Mouse (Mus musculus) layer of hippocampus, adult 11-12 months (tissue): Measurements from ENCODE around the gene Ush1c.
"Not testable (repeated sequence)": the region's sequence is repeated elsewhere in the genome, so short reads cannot be mapped to it uniquely, and the experiment has no call there.

Experiments
- DNase-seq: peaks from one replicate; pipeline ENCODE4 v3.0.0; 2022; ENCODE audit warnings: low spot score

Gene Ush1c

GRCm38 (mm10) chr7:46204775-46205174 is 33.5 kb downstream of the Ush1c start:
- DNase-seq = no peak

GRCm38 (mm10) chr7:46204046-46204471 is 34.2 kb downstream of the Ush1c start:
- peak; percentile 62 for DNase-seq

GRCm38 (mm10) chr7:46201649-46202048 is 36.7 kb downstream of the Ush1c start:
- DNase-seq = no peak

GRCm38 (mm10) chr7:46200021-46200420 is 38.3 kb downstream of the Ush1c start:
- no peak for DNase-seq

- DNase-seq = no peak
These were observed 42.9 kb downstream of the Ush1c start for GRCm38 (mm10) chr7:46195356-46195755.

- no peak for DNase-seq
These were observed 54.1 kb downstream of the Ush1c start for GRCm38 (mm10) chr7:46184232-46184631.

- peak; percentile 66 for DNase-seq
These were observed 56.7 kb downstream of the Ush1c start for GRCm38 (mm10) chr7:46181590-46181989.

GRCm38 (mm10) chr7:46179431-46180275 is 58.6 kb downstream of the Ush1c start, which contains the start of gene Abcc8:
Abcc8 (minus strand) TSS chr7:46180033.
- peak; percentile 45 for DNase-seq

- DNase-seq = not testable (repeated sequence)
These were observed 69.3 kb downstream of the Ush1c start for GRCm38 (mm10) chr7:46168980-46169379.

GRCm38 (mm10) chr7:46168402-46168801 is 69.9 kb downstream of the Ush1c start:
- DNase-seq = no peak

- no peak for DNase-seq
These were observed 70.4 kb downstream of the Ush1c start for GRCm38 (mm10) chr7:46167901-46168300.

- DNase-seq = no peak
These were observed 72.4 kb downstream of the Ush1c start for GRCm38 (mm10) chr7:46165876-46166275.

- peak; percentile 36 for DNase-seq
These were observed 75.6 kb downstream of the Ush1c start for GRCm38 (mm10) chr7:46162731-46163130.

GRCm38 (mm10) chr7:46162132-46162727 is 76.1 kb downstream of the Ush1c start:
- no peak for DNase-seq

GRCm38 (mm10) chr7:46161615-46162014 is 76.7 kb downstream of the Ush1c start:
- DNase-seq = no peak

GRCm38 (mm10) chr7:46157746-46158145 is 80.6 kb downstream of the Ush1c start:
- no peak for DNase-seq

GRCm38 (mm10) chr7:46154498-46155488 is 83.5 kb downstream of the Ush1c start:
- no peak for DNase-seq

- DNase-seq = no peak
These were observed 85.4 kb downstream of the Ush1c start for GRCm38 (mm10) chr7:46152819-46153351.

GRCm38 (mm10) chr7:46147417-46147816 is 90.9 kb downstream of the Ush1c start:
- no peak for DNase-seq

- no peak for DNase-seq
These were observed 91.5 kb downstream of the Ush1c start for GRCm38 (mm10) chr7:46146675-46147308.
